Mouse (Mus musculus): ENCODE measurements around the gene Tmem97.

Tmem97 gene

GRCm38 (mm10) chr11:78512025-78512957 lies 38.3 kb downstream of the Tmem97 start, which contains the start of the genes Tmem199 and Poldip2:
Gene Tmem199 (minus strand): TSS chr11:78512172.
Gene Poldip2 (plus strand): TSS chr11:78512193.
- DNase-seq (ENCODE audit: low read depth) = peak; percentile 87

DNA sequence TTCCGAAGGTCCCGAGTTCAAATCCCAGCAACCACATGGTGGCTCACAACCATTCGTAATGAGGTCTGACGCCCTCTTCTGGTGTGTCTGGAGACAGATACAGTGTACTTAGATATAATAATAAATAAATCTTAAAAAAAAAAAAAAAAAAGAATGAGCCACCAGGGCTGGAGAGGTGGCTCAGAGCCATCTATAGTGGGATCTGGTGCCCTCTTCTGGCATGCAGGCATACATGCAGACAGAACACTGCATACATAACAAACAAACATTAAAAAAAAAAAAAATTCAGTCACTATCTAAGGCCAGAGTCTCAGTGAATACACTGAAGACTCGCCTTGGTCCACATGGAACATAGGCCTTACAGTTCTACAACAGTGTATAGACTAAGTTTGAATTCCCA lies 41.4 kb downstream of the Tmem97 start:
- no peak for DNase-seq (ENCODE audit: low read depth)

GRCm38 (mm10) chr11:78505430-78505829 lies 45.1 kb downstream of the Tmem97 start:
- DNase-seq (ENCODE audit: low read depth) = no peak

GRCm38 (mm10) chr11:78502909-78503650 lies 47.5 kb downstream of the Tmem97 start, which contains the start of gene Sebox:
Gene Sebox (plus strand): TSS chr11:78503447.
- DNase-seq (ENCODE audit: low read depth) = no peak

DNA sequence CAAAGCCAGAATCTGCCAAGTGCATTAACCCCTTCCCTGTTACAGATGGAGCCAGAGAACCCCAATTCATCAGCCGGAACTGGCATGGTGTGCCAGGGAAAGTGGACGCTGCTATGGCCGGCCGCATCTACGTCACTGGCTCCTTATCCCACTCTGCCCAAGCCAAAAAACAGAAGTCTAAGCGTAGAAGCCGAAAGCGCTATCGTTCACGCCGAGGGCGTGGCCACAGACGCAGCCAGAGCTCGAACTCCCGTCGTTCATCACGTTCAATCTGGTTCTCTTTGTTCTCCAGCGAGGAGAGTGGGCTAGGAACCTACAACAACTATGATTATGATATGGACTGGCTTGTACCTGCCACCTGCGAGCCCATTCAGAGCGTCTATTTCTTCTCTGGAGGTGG lies 49.0 kb downstream of the Tmem97 start:
- no peak for DNase-seq (ENCODE audit: low read depth)

DNA sequence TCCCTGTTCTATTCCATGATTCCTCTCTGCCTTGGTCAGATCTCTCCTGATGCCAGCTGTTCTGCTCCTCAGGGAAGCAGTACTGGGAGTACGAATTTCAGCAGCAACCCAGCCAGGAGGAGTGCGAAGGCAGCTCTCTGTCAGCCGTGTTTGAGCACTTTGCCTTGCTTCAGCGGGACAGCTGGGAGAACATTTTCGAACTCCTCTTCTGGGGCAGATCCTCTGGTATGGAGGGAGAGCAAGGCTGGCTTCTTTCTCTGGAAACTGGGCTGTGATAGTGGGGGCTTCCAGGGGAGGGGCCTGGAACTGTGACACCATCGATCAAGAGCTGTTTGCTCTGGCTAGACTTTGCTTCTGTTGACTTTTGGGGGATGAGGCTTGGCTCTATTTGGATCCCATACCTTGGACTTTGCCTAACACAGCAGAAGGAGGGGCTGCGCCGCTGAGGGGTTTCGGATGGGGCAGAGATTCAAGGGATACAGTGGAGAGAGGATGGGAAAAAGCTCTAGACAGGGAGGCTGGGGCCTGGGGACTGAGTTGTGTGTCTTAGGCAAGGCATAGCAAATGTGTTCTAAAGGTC lies 49.9 kb downstream of the Tmem97 start:
- DNase-seq (ENCODE audit: low read depth) = no peak

DNA sequence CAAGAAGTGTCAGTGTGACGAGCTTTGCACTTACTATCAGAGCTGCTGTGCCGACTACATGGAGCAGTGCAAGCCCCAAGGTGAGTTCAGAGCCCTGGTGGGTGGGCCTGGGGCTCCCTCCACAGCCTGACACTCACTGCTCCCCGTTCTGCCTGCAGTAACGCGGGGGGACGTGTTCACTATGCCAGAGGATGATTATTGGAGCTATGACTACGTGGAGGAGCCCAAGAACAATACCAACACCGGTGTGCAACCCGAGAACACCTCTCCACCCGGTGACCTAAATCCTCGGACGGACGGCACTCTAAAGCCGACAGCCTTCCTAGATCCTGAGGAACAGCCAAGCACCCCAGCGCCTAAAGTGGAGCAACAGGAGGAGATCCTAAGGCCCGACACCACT lies 51.0 kb downstream of the Tmem97 start:
- no peak for DNase-seq (ENCODE audit: low read depth)

DNA sequence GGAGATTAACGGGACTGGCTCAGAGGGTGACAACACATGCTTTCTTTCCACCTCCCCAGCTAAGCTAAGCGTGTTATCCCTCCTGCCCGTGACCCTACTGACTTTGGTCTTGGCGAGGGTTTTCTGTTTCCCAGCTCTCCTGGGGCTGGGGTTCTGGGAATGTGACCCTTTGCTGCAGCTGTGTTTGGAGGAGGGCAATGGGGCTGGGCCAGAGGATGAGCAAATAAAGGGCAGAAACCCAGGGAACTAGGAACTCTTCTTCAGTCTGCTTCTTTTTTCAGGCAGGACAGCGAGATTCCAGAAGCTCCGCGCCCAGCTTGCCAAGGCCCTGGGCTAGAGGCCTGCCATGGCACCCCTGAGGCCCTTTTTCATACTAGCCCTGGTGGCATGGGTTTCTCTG lies 51.6 kb downstream of the Tmem97 start, which contains the start of gene Vtn:
Gene Vtn (plus strand): TSS at position 88 of the 400 bp plus-strand sequence.
- DNase-seq (ENCODE audit: low read depth) = no peak

- DNase-seq (ENCODE audit: low read depth) = peak; percentile 97
These were observed 52.7 kb downstream of the Tmem97 start, which contains the start of gene Sarm1 for GRCm38 (mm10) chr11:78497544-78498522. Gene Sarm1 (minus strand): TSS chr11:78497754.

DNA sequence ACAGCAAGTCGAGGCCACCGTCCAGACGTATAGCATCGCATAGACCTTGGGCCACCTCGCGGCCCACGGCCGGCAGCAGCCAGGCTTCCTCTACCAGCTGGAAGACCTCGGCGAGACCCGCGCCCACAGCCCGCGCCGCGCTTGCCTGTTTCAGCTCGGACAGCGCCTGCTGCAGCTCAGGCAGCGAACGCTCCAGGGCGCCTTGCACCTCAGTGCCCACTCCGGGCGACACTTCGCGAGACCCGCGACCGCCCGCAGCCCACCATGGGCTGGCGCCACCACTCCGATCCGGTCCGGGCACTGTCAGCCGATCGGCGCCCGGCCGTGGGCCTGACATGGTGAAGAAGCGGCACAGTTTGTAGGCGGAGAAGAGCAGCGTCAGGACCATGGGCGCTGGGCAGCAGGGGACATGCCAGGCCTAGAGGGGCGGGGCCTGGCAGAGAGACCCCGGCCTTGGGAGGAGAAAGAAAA lies 53.5 kb downstream of the Tmem97 start:
- DNase-seq (ENCODE audit: low read depth) = no peak

DNA sequence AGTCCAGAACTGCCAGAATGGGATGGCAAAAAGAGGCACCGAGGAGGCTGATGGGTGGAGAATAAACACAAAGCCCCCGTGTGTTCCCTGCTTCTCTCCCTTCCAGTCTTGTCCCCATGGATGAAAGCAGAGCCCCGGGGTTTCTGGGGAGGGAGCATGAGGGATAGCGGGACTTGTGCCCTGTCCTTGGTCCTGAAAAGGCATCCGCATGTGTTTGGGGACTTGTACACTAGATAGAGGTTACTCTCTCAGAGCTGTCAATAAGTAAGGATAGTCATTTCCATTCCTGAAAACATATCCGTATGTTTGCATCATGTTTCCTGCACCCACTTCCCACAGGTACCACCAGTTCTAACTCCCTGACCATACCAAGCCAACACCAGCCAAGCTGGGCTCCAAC lies 54.7 kb downstream of the Tmem97 start:
- peak; percentile 53 for DNase-seq (ENCODE audit: low read depth)

Measured in c-Kit-positive CD71-negative TER-119-negative erythroid progenitor cells, embryonic 14.5 days (primary cell).